Mouse (Mus musculus) myocyte (in vitro differentiated cells): ENCODE results near the gene Ndufa6. TPM values are rescaled to one million over a fixed set of nuclear protein-coding genes. Genes with fewer than 3 reads are reported as not detected.
"Not testable (repeated sequence)": the region's sequence is repeated elsewhere in the genome, so short reads cannot be mapped to it uniquely, and the experiment has no call there.

Experiments used
- H3K27me3 ChIP-seq: one replicate; pipeline ENCODE4 v1.6.1; 2011; ENCODE audit not compliant: control insufficient read depth, insufficient read depth, insufficient read length
- H3K36me3 ChIP-seq: one replicate; pipeline ENCODE4 v1.6.1; 2011; ENCODE audit not compliant: control insufficient read depth, insufficient read depth
- H3K4me2 ChIP-seq: one replicate; pipeline ENCODE4 v1.6.1; 2011; ENCODE audit warnings: low read depth, control low read depth
- H3K4me3 ChIP-seq: one replicate; pipeline ENCODE4 v1.5.1; 2011; ENCODE audit warnings: mild to moderate bottlenecking, control low read depth, moderate library complexity
- H3K79me2 ChIP-seq: one replicate; pipeline ENCODE4 v1.6.1; 2011; ENCODE audit not compliant: control insufficient read depth, insufficient read depth
- H3ac ChIP-seq: one replicate; pipeline ENCODE4 v1.6.1; 2011; ENCODE audit not compliant: control insufficient read depth, insufficient read length
- CEBPB ChIP-seq: IDR thresholded peaks from 2 replicates; pipeline ENCODE4 v1.6.1; 2011; ENCODE audit warnings: mild to moderate bottlenecking, moderate library complexity; ENCODE audit not compliant: poor library complexity, insufficient read depth, severe bottlenecking
- E2F4 ChIP-seq: IDR thresholded peaks from one replicate; pipeline ENCODE4 v1.6.1; 2011; ENCODE audit warnings: mild to moderate bottlenecking, control low read depth, moderate library complexity; ENCODE audit not compliant: insufficient read depth
- MAX ChIP-seq: IDR thresholded peaks from one replicate; pipeline ENCODE4 v1.6.1; 2011; ENCODE audit warnings: low read depth, mild to moderate bottlenecking, control low read depth
- MYOD1 ChIP-seq, 3 experiments: IDR thresholded peaks; one replicate each; pipeline ENCODE4 v1.6.1; 2011; ENCODE audit warnings: control low read depth in 2 of 3, low read depth in 2 of 3, mild to moderate bottlenecking in 2 of 3, moderate library complexity in 1 of 3; ENCODE audit not compliant: insufficient read length in 2 of 3, control insufficient read depth in 1 of 3
- MYOG ChIP-seq, 3 experiments: IDR thresholded peaks; one replicate each; pipeline ENCODE4 v1.6.1; 2011; ENCODE audit warnings: control low read depth in 2 of 3, low read depth in 2 of 3, mild to moderate bottlenecking in 2 of 3; ENCODE audit not compliant: insufficient read length in 2 of 3, control insufficient read depth in 1 of 3, insufficient read depth in 1 of 3
- POLR2A ChIP-seq: IDR thresholded peaks from one replicate; pipeline ENCODE4 v1.6.1; 2011; ENCODE audit warnings: low read depth, mild to moderate bottlenecking, control low read depth, moderate library complexity; ENCODE audit not compliant: insufficient read length
- POLR2AphosphoS2 ChIP-seq: IDR thresholded peaks from one replicate; pipeline ENCODE4 v1.6.1; 2011; ENCODE audit warnings: low read depth, control low read depth; ENCODE audit not compliant: insufficient read length
- REST ChIP-seq: IDR thresholded peaks from one replicate; pipeline ENCODE4 v1.6.1; 2011; ENCODE audit warnings: mild to moderate bottlenecking, control low read depth, moderate library complexity; ENCODE audit not compliant: insufficient read depth, insufficient read length
- SRF ChIP-seq: IDR thresholded peaks from one replicate; pipeline ENCODE4 v1.6.1; 2011; ENCODE audit warnings: low read depth; ENCODE audit not compliant: control insufficient read depth, insufficient read length
- TCF12 ChIP-seq: IDR thresholded peaks from one replicate; pipeline ENCODE4 v1.6.1; 2011; ENCODE audit warnings: mild to moderate bottlenecking, control low read depth; ENCODE audit not compliant: poor library complexity, insufficient read depth, severe bottlenecking
- TCF3 ChIP-seq: IDR thresholded peaks from one replicate; pipeline ENCODE4 v1.6.1; 2011; ENCODE audit warnings: low read depth, control low read depth; ENCODE audit not compliant: insufficient read length
- USF1 ChIP-seq: IDR thresholded peaks from one replicate; pipeline ENCODE4 v1.6.1; 2011; ENCODE audit warnings: low read depth, mild to moderate bottlenecking, control low read depth, moderate library complexity
- polyA plus RNA-seq: library from polyadenylated mRNA; unstranded; fragments of >200 nt; fragmentation: generic; extraction: Trizol; gene quantifications from one replicate; pipeline ENCODE4 v1.2.1, GENCODE M21; 2012; ENCODE audit warnings: missing spikeins

The Ndufa6 gene
- 517 TPM for polyA plus RNA-seq

DNA sequence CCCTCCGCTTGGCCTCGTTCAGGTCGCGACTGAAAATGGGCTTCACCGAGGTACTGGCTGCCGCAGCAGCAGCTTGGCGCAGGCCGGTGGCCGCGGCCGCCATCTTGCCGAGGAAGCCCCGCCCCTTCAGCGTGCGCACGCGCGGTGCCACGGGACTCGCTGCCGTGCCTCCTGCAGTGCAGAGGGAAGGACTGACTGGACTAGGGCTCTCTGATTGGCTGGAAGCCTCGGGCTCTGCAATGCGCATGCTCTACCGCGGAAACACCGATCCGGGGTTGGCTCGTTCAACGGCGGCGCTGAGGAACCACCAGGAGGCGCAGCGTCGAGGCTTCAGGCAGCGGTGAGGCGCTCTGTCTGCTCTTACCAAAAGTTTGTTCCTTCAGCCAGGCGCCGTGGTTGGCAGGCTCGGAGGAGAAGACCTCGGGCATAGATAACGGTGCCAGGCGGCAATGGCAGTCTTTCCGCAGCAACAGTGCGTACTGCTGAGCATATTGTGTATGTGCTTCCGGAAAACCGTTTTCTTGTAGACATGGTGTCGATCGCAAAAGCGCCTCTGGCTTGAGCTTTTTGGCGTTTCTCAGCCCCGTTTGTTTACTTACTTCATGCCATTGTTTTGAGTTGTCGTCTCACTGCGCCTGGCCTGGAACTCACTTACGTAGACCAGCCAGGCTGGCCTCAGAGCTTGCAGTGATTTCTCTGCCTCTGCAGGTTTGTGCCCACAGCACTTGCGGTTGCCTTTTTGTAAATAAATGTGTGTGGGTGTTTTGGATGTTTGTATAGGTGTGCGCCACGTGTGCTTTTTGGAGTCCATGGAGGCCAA lies at the start of gene Ndufa6:
Ndufa6 (minus strand) TSS at position 197 of the 820 bp plus-strand sequence.
- Histone ChIP-seq H3K79me2 (peaks cover 23% of the 10 kb centered on the region), H3ac (peak within 1 kb of the TSS; percentile 39), H3K4me2 (peak within 1 kb of the TSS; percentile 93), H3K36me3 (peaks cover 18% of the 10 kb centered on the region), H3K27me3 (no peaks in the 10 kb centered on the region), H3K4me3 (peak within 1 kb of the TSS; percentile 86)
- TF ChIP-seq TCF12 (no peak), MAX (no peak), REST (peak; percentile 47), E2F4 (peak; percentile 32), CEBPB (no peak), MYOG (IDR thresholded peaks at IDR 0.05; ENCODE audit: control insufficient read depth in 1 of 3, insufficient read depth in 1 of 3, insufficient read length in 2 of 3, low read depth in 2 of 3) (peak in 1 of 3 experiments; percentile 54), POLR2AphosphoS2 (peak; percentile 98), TCF3 (peak; percentile 20), POLR2A (peak; percentile 96), SRF (peak; percentile 70), MYOD1 (IDR thresholded peaks at IDR 0.05; ENCODE audit: control insufficient read depth in 1 of 3, insufficient read length in 2 of 3, low read depth in 2 of 3) (peak in 1 of 3 experiments; percentile 21), USF1 (peak; percentile 31)

DNA sequence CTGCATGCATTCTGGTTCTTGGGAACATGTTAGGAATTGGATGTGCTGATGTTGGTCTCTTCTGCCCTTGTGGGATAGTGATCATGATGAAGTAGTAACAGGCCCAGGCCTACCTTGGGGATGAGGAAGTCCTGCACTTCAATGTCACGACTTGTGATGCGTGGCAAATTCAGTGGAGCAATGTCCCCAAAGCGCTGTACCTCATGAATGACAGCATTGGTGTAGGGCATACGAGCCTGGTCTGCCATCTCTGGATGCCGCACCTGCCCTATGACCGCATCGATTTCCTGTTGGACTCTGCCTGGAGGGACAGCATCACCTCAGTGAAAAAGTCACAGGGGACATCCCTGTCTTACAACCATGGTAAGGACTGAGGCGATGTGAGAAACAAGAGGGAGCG lies 49.5 kb upstream of the Ndufa6 start:
- TF ChIP-seq TCF3: no peak

DNA sequence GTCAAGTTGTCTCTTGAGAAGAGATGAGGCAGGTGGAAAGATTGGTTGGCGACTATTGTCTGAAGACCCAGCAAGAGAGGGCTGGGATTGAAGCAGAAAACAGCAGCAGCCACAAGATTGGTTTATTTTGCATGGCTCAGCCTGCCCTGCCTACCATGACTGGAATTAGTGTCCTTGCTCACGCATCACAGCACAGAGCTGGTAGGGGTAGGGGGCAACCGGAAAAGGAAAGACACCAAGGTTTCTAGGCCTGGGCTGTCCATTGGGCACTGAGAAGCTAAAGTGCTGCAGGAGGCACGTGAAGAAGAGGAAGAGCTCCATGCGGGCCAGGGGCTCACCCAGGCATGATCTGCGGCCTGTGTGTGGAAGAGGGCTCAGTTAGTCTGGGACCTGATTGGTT lies 48.6 kb upstream of the Ndufa6 start:
- no peak overlapping the region for H3K4me3 ChIP-seq
- H3K79me2 ChIP-seq: no peaks in the 10 kb centered on the region
- H3K36me3 ChIP-seq: no peaks in the 10 kb centered on the region
- no peak overlapping the region for H3ac ChIP-seq
- TF ChIP-seq E2F4: no peak
- no peak for TF ChIP-seq USF1
- TF ChIP-seq TCF12: no peak
- TF ChIP-seq MYOD1 (IDR thresholded peaks at IDR 0.05; ENCODE audit: control insufficient read depth in 1 of 3, insufficient read length in 2 of 3, low read depth in 2 of 3): no peak
- TF ChIP-seq POLR2A: no peak
- no peak for TF ChIP-seq REST
- TF ChIP-seq TCF3: no peak
- TF ChIP-seq POLR2AphosphoS2: no peak
- TF ChIP-seq SRF: no peak
- no peak overlapping the region for H3K4me2 ChIP-seq
- no peaks in the 10 kb centered on the region for H3K27me3 ChIP-seq

More for the DNA sequence above, 49.5 kb upstream of the Ndufa6 start:
- Histone ChIP-seq H3K27me3 (no peaks in the 10 kb centered on the region), H3K36me3 (no peaks in the 10 kb centered on the region), H3K79me2 (no peaks in the 10 kb centered on the region), H3K4me3 (no peak overlapping the region), H3ac (no peak overlapping the region), H3K4me2 (no peak overlapping the region)

DNA sequence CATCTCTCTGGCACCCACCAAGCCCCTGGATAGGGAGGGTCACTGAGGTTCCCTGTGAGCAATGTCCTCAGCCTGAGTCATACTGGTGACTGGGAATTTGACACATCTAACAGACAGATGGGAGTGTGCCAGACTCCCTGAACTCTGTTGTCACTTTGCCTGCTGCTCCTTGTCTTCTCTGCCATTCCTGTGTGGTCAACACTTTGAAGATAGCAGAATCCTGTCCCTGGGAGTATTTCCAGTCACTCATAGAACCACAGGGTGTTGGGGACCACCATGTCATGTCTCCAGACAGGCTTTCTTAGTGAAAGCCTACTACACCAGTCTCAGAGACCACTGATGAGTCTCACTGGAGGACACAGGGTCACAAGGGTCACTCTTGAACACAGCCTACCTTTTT lies 48.0 kb upstream of the Ndufa6 start:
- H3ac ChIP-seq: no peak overlapping the region
- no peak for TF ChIP-seq MAX
- TF ChIP-seq SRF: no peak
- no peak for TF ChIP-seq POLR2AphosphoS2
- no peak for TF ChIP-seq TCF12
- no peak for TF ChIP-seq TCF3
- TF ChIP-seq MYOG (IDR thresholded peaks at IDR 0.05; ENCODE audit: control insufficient read depth in 1 of 3, insufficient read depth in 1 of 3, insufficient read length in 2 of 3, low read depth in 2 of 3): no peak
- no peak for TF ChIP-seq REST
- TF ChIP-seq POLR2A: no peak
- TF ChIP-seq USF1: no peak
- TF ChIP-seq E2F4: no peak
- no peak for TF ChIP-seq CEBPB
- no peak for TF ChIP-seq MYOD1 (IDR thresholded peaks at IDR 0.05; ENCODE audit: control insufficient read depth in 1 of 3, insufficient read length in 2 of 3, low read depth in 2 of 3)
- no peaks in the 10 kb centered on the region for H3K27me3 ChIP-seq
- H3K79me2 ChIP-seq: no peaks in the 10 kb centered on the region
- H3K4me2 ChIP-seq: no peak overlapping the region
- H3K36me3 ChIP-seq: no peaks in the 10 kb centered on the region
- no peak overlapping the region for H3K4me3 ChIP-seq

DNA sequence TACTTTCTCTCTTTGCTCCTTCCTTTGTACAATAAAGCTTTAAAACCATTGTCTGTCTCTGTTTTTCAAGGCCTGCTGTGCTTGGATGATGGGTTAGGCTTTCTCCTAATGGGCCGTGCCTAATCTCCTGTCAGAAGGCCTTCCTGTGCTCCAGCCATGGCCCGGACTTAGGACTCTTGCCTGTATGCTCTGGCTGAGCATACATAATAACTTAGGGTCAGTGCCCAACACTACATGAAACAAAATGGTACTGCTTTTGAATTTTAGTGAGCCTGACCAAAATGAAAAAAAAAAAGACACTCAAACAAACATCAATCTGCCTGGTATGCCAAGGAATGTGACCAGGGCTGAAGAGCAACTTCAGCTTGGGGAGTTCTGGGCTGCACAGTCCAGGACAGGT lies 47.4 kb upstream of the Ndufa6 start:
- Histone ChIP-seq H3K4me2 (no peak overlapping the region), H3K79me2 (no peaks in the 10 kb centered on the region), H3ac (no peak overlapping the region), H3K4me3 (no peak overlapping the region), H3K27me3 (no peaks in the 10 kb centered on the region), H3K36me3 (no peaks in the 10 kb centered on the region)
- TF ChIP-seq TCF3 (no peak), MYOD1 (IDR thresholded peaks at IDR 0.05; ENCODE audit: control insufficient read depth in 1 of 3, insufficient read length in 2 of 3, low read depth in 2 of 3) (no peak), POLR2AphosphoS2 (no peak), REST (no peak), POLR2A (no peak), MYOG (IDR thresholded peaks at IDR 0.05; ENCODE audit: control insufficient read depth in 1 of 3, insufficient read depth in 1 of 3, insufficient read length in 2 of 3, low read depth in 2 of 3) (no peak), E2F4 (no peak), MAX (no peak), TCF12 (no peak), CEBPB (no peak), SRF (no peak), USF1 (no peak)

DNA sequence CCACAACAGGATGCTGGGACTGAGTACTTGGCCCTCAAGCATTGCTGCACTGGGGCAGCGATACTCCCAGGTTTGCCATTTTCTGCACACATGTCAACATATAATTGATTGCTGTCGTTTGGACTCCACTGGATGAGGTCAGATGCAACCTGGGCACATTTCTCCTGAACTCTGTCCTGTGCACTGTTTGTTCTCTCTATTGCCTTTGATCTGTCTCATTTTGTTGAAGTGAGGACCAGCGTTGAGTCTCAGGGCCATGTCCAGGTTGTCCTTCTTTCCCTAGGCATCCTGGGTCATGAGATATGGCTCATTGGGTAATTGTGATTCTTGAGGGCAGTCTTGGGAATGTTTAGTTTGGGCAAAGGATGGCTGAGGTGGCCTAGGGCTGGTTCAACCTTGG lies 41.8 kb upstream of the Ndufa6 start:
- not testable (repeated sequence) for H3ac ChIP-seq, H3K4me2 ChIP-seq, H3K36me3 ChIP-seq, H3K27me3 ChIP-seq, H3K79me2 ChIP-seq, H3K4me3 ChIP-seq

DNA sequence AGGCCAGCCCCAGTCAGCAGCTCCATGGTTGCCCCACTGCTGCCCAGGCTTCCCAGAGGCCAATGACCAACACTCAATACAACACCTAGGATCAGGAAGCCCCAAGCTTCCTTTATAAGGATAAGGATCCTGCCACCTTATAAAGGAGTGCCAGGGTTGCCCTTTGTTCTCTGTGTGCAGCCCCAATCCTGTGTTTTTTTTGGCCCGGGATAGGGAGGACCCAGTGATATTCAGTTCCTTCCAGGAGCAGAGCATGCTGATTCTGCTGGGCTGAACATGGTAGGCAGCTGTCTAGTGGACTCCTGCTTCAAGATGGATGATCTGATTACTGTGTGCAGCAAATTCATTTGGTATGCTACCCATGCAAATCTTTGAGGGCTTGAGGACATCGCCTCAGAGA lies 39.8 kb upstream of the Ndufa6 start, which contains the start of gene Cyp2d11:
Cyp2d11 (minus strand) TSS at position 101 of the 400 bp plus-strand sequence.
- not testable (repeated sequence) for H3K4me3 ChIP-seq, H3K4me2 ChIP-seq, H3K36me3 ChIP-seq, H3K27me3 ChIP-seq, H3K79me2 ChIP-seq, H3ac ChIP-seq
